Mouse (Mus musculus) lung, postnatal 0 days (tissue): Measurements from ENCODE around the gene Gm21992. TPM values are rescaled to one million over a fixed set of nuclear protein-coding genes. Genes with fewer than 3 reads are reported as not detected.
"Not testable (repeated sequence)": the region's sequence is repeated elsewhere in the genome, so short reads cannot be mapped to it uniquely, and the experiment has no call there.

ENCODE experiments used
- ATAC-seq: fragments of 200-750 bp; cut with Nextera tagmentation; 2 replicates; pipeline ENCODE4 v1.8.0; 2017; ENCODE audit warnings: moderate library complexity
- DNase-seq: peaks from one replicate; pipeline ENCODE4 v3.0.0-alpha.2; 2016; ENCODE audit warnings: low spot score
- H3K27ac ChIP-seq: fragments of 300-500 bp; sonication (generic); 2 replicates; pipeline ENCODE4 v1.5.1; 2014; ENCODE audit warnings: antibody characterized with exemption, mild to moderate bottlenecking, low read length, mixed read lengths
- H3K27me3 ChIP-seq: fragments of 300-500 bp; sonication (generic); replicated peaks from 2 replicates; pipeline ENCODE4 v1.6.1; 2014; ENCODE audit warnings: low read length, mixed read lengths; ENCODE audit not compliant: insufficient read depth
- H3K36me3 ChIP-seq: fragments of 300-500 bp; sonication (generic); 2 replicates; pipeline ENCODE4 v1.6.1; 2014; ENCODE audit warnings: low read length, mixed read lengths; ENCODE audit not compliant: insufficient read depth
- H3K4me1 ChIP-seq: fragments of 300-500 bp; sonication (generic); 2 replicates; pipeline ENCODE4 v1.6.1; 2014; ENCODE audit warnings: antibody characterized with exemption, low read depth, low read length, mixed read lengths; ENCODE audit not compliant: insufficient read depth
- H3K4me2 ChIP-seq: fragments of 300-500 bp; sonication (generic); replicated peaks from 2 replicates; pipeline ENCODE4 v1.6.1; 2014; ENCODE audit warnings: low read depth, mild to moderate bottlenecking, low read length, moderate library complexity, mixed read lengths
- H3K4me3 ChIP-seq: fragments of 300-500 bp; sonication (generic); 2 replicates; pipeline ENCODE4 v1.5.1; 2014; ENCODE audit warnings: low read depth, low read length
- H3K9ac ChIP-seq: fragments of 300-500 bp; sonication (generic); replicated peaks from 2 replicates; pipeline ENCODE4 v1.6.1; 2014; ENCODE audit warnings: low read depth, mild to moderate bottlenecking
- H3K9me3 ChIP-seq: fragments of 300-500 bp; sonication (generic); 2 replicates; pipeline ENCODE4 v1.6.1; 2016; ENCODE audit warnings: low read length, mixed read lengths
- CTCF ChIP-seq: IDR thresholded peaks from 2 replicates; pipeline ENCODE4 v1.5.1; 2016; ENCODE audit warnings: antibody characterized with exemption, mild to moderate bottlenecking
- EP300 ChIP-seq: IDR thresholded peaks from 2 replicates; pipeline ENCODE4 v1.6.1; 2016; ENCODE audit warnings: antibody characterized with exemption, mild to moderate bottlenecking, control low read depth
- WGBS: fragments of 180-500 bp; shearing (Covaris S2); extraction: QIAGEN DNeasy Blood & Tissue Kit; methylation state at CpG from one replicate; pipeline ENCODE4 v1.1.7; 2014; 5-methylcytosine and 5-hydroxymethylcytosine counted together
- polyA plus RNA-seq: library from polyadenylated mRNA; unstranded; fragments of >200 nt; fragmentation: Nextera tagmentation; extraction: Ambion mirVana; gene quantifications from 2 replicates; pipeline ENCODE4 v1.2.1, GENCODE M21; 2015

The Gm21992 gene
- polyA plus RNA-seq, 1 experiment from 2014 or later, result 13.9 TPM

DNA sequence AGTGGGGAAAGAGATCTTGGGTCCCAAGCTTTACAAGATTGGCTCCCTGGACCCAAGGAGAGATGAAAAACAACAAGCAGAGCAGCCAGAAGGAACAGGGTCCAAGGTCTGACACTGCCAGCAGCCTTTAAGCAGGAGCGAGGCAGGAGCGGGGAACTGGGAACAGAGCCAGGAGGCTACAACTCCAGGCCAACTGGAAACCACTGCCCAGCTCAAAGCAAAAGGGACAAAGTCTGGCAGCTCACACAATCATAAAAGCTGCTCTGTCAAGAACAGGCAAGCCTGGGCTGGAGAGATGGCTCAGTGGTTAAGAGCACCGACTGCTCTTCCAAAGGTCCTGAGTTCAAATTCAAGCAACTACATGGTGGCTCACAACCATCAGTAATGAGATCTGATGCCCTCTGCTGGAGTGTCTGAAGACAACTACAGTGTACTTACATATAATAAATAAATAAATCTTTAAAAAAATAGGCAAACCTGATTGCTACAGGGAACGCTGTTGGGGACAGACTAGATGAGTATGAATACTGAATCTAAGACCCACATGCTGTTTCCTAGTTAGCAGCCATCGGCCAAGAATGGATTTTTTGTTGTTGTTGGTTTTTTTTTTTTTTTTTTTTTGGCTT is 9.4 kb upstream of the Gm21992 start:
- Histone ChIP-seq H3K27ac (no peak overlapping the region), H3K4me2 (no peak overlapping the region)
- DNase-seq, result peak; percentile 54

DNA sequence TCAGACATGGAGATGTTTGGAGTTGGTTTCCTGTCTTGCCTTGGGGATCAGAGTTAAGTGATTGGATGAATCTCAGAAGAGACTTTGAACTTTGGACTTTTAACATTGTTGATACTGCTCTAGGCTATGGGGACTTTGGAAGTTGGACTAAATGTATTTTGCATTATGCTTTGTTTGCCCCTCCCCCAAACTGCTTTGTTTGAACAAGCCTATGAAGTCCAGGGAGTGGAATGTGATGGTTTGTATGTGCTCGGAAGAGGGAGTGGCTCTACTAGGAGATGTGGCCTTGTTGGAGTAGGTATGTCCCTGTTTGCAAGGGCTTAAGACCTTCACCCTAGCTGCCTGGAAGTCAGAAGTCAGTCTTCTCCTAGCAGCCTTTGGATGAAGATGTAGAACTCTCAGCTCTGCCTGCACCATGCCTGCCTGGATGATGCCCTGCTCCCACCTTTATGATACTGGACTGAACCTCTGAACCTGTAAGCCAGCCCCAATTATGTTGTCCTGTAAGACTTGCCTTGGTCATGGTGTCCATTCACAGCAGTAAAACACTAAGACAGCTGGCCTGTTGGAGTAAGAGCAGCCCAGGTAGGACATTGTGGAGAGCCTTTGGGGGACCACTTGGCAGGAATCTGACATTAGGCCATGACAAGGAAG is 5.9 kb upstream of the Gm21992 start:
- Histone ChIP-seq H3K9me3 (no peaks in the 10 kb centered on the region), H3K36me3 (no peaks in the 10 kb centered on the region), H3K27ac (no peak overlapping the region), H3K4me1 (no peaks in the 10 kb centered on the region), H3K27me3 (no peaks in the 10 kb centered on the region), H3K4me3 (no peak overlapping the region), H3K4me2 (no peak overlapping the region), H3K9ac (no peak overlapping the region)
- ATAC-seq, result peak; percentile 60
- TF ChIP-seq EP300 (no peak), CTCF (no peak)
- peak; percentile 38 for DNase-seq
- 30% methylated on average over 1 of the region's 1 CpGs for WGBS

More for the DNA sequence above, 9.4 kb upstream of the Gm21992 start:
- no peaks in the 10 kb centered on the region for H3K9me3 ChIP-seq
- no peaks in the 10 kb centered on the region for H3K4me1 ChIP-seq
- TF ChIP-seq EP300 (no peak), CTCF (peak; percentile 29)
- H3K27me3 ChIP-seq, result no peaks in the 10 kb centered on the region
- 40% methylated on average over 5 of the region's 5 CpGs for WGBS
- peaks cover 6% of the 10 kb centered on the region; the same call in 1 of the 2 replicates for H3K36me3 ChIP-seq
- no peak overlapping the region for H3K4me3 ChIP-seq
- peak; percentile 48 for ATAC-seq
- no peak overlapping the region for H3K9ac ChIP-seq

DNA sequence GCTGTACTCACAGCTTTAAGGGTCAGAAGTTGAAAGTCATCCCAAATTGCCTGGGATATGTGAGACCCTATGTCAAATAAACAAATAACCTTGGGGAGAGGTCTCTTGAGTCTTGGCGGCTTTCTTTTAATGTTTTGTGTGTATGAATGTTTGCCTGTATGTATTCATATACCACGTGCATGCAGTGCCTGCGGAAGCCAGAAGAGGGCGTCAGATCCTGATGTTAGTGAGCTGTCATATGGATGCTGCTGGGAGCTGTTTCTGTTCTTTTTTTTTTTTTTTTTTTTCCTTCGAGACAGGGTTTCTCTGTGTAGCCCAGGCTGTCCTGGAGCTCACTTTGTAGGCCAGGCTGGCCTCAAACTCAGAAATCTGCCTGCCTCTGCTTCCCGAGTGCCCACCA is 1.6 kb upstream of the Gm21992 start:
- H3K4me3 ChIP-seq, result no peak overlapping the region
- no peaks in the 10 kb centered on the region for H3K36me3 ChIP-seq
- H3K4me1 ChIP-seq, result peaks cover 8% of the 10 kb centered on the region; the same call in 1 of the 2 replicates
- DNase-seq (no peak), ATAC-seq (no peak)
- H3K9ac ChIP-seq, result no peak overlapping the region
- no peak overlapping the region for H3K27ac ChIP-seq
- 85% methylated on average over 5 of the region's 6 CpGs for WGBS
- H3K27me3 ChIP-seq, result no peaks in the 10 kb centered on the region
- H3K4me2 ChIP-seq, result no peak overlapping the region
- H3K9me3 ChIP-seq, result no peaks in the 10 kb centered on the region
- peak; percentile 53 for TF ChIP-seq CTCF
- no peak for TF ChIP-seq EP300

DNA sequence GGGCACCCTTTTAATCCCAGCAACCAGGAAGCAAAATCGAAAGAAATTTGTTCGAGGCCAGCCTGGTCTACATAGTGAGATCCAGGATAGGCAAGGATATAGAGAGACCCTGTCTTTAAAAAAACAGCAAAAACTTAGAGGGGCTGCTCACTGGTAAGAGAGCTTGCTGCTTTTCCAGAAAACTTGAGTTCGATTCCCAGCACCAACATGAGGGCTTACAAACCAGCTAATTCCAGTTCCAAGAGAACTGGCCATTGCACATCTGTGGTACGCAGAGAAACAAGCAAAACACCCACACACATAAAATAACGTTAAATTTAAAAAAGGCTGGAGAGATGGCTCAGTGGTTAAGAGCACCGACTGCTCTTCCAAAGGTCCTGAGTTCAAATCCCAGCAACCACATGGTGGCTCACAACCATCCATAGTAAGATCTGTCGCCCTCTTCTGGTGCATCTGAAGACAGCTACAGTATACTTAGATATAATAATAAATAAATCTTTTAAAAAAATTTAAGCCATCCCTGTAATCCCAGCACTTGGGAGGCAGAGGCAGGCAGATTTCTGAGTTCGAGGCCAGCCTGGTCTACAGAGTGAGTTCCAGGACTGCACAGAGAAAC is 1.0 kb upstream of the Gm21992 start:
- not testable (repeated sequence) for H3K4me1 ChIP-seq, H3K36me3 ChIP-seq, H3K9me3 ChIP-seq, H3K27me3 ChIP-seq, DNase-seq, ATAC-seq
- Histone ChIP-seq H3K4me2 (peak overlapping the region; percentile 85), H3K27ac (peak overlapping the region; percentile 94), H3K9ac (peak overlapping the region; percentile 63; the same call in 1 of the 2 replicates), H3K4me3 (peak overlapping the region; percentile 76; the same call in 1 of the 2 replicates)
- peak; percentile 26 for TF ChIP-seq CTCF
- 70% methylated on average over 8 of the region's 8 CpGs for WGBS

DNA sequence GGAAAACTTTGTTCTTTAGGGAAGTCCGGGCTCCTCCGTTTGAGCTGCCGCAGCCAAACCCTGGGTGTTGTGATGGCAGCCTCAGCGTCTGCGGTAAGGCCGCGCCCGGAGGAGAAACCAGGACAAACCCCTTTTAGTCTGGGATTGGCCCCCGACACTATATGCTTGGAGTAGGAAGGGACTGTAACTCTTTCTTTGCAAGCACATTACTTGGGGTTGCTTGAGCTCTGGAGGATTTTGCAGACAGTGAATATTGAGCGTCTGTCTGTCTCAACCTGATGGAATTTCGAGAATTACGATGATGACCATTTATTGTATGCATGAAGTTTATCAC is 464 bp upstream of the Gm21992 start:
- H3K9ac ChIP-seq, result peak overlapping the region; percentile 63

DNA sequence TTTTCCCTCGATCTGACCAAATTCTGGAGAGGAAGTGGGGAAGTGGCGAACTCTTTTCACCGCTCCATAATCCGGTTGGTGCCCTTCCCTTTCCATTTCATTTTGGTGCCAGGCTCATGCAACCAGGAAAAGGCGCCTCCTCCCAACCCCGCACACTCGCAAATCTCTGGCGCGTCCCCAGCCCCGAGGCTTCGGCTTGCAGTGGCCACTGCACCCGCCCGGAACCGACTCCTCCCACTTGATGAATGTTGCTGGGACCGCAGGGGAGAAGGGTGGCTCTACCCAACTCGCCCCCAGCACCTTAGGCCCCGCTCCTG is 708 bp downstream of the Gm21992 start:
- peak overlapping the region; percentile 76 for H3K4me3 ChIP-seq
- H3K9ac ChIP-seq, result peak overlapping the region; percentile 63
- 0% methylated on average over 16 of the region's 17 CpGs for WGBS
- ATAC-seq, result no peak
- DNase-seq, result no peak
- no peaks in the 10 kb centered on the region for H3K36me3 ChIP-seq
- H3K27me3 ChIP-seq, result no peaks in the 10 kb centered on the region
- no peak for TF ChIP-seq CTCF
- TF ChIP-seq EP300, result no peak
- H3K4me2 ChIP-seq, result peak overlapping the region; percentile 85
- H3K4me1 ChIP-seq, result peaks cover 8% of the 10 kb centered on the region; the same call in 1 of the 2 replicates
- H3K27ac ChIP-seq, result peak overlapping the region; percentile 94
- H3K9me3 ChIP-seq, result no peaks in the 10 kb centered on the region

More for the DNA sequence above, 464 bp upstream of the Gm21992 start:
- Histone ChIP-seq H3K4me3 (peak overlapping the region; percentile 76), H3K27ac (peak overlapping the region; percentile 94), H3K4me2 (peak overlapping the region; percentile 85), H3K9me3 (no peaks in the 10 kb centered on the region), H3K36me3 (no peaks in the 10 kb centered on the region), H3K4me1 (peaks cover 8% of the 10 kb centered on the region; the same call in 1 of the 2 replicates), H3K27me3 (no peaks in the 10 kb centered on the region)
- TF ChIP-seq EP300 (no peak), CTCF (no peak)
- 2% methylated on average over 12 of the region's 12 CpGs for WGBS
- DNase-seq (no peak), ATAC-seq (peak; percentile 39)
